Mouse (Mus musculus): ENCODE data around the gene Kpnb1.
"Not testable (repeated sequence)": the region's sequence is repeated elsewhere in the genome, so short reads cannot be mapped to it uniquely, and the experiment has no call there.

Gene Kpnb1

DNA sequence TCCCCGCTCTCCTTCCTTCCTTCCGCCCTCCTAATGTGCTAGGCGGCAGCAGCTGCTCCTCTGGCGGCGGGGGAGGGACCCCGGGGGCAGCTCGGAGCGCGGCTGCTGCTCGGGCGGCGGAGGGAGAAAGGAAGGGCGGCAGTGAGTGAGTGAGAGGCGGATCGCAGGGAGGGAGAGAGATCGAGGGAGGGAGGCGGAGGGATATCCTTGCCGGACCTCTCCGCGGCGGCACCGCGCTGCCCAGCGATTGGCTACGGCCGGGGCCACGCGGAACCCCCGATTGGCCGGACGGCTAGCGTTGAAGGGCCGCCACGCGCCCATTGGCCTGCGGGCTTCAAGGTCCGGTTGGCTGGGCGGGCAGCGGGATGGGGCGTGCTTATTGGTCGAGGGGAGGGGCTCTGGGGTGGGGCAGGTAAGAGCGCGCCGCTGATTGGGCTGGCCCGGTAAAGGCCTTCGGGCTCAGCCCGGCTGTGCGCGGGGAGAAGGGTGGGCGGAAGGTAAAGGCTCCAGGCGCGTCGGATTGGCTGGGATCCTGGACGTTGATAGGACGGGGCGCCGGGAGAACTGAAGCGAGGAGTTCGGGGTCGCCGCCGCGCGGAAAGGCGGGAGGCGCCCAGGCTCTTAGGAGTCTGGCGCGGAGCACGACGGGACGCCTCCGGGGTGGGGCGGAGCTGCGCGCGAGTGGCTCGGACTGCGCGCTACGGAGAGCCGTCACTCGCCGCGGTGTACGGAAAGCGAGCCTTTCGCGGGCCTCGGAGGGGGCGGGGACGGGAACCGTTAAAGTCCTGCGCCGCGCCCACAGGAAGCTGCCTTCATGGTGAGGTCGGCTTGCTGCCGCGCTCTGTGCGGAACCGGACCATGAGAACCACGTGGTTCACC lies at the start of gene Kpnb1:
TSS of gene Kpnb1 (minus strand) at position 118 of the 879 bp plus-strand sequence.
- DNase-seq: peak; percentile 97

DNA sequence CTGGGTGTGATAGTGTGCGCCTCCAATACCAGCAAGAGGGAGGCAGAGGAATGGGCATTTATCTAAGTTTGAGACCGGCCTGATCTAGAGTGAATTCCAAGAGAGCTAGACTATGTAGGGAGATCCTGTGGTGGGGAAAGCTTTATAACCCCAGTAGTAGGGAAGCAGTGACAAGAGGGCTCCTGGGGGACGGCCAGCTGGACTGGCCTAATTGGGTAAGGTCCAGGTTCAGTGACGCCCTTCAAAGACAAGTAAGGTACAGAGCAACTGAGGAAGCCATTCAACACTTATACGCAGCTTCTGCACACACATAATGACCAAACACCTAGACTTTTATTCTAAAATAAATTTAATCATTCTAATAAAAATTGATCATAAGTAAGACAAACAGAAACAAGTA lies 44.8 kb upstream of the Kpnb1 start:
- no peak for DNase-seq

DNA sequence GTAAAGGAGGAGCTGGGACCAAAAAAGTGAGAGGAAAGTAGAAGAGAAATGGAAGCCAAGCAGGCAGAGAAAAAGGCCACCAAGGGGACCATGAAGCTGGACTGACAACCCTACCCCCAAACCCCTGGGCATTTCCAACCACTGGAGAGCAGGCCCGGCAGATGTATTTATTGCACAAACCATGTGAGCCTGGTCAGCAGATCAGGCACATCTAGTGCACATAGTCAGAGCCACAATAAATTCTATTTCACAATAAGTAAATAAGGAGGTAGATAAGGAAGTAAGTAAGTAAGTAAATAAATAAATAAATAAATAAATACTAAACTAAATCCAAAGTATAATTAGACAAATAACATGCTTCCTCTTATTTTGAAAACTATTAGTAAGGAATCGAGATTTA lies 41.7 kb upstream of the Kpnb1 start:
- DNase-seq: no peak

- no peak for DNase-seq
These were observed 41.3 kb upstream of the Kpnb1 start for GRCm38 (mm10) chr11:97228985-97229384.

- DNase-seq: no peak
These were observed 38.5 kb upstream of the Kpnb1 start for GRCm38 (mm10) chr11:97226131-97226530.

DNA sequence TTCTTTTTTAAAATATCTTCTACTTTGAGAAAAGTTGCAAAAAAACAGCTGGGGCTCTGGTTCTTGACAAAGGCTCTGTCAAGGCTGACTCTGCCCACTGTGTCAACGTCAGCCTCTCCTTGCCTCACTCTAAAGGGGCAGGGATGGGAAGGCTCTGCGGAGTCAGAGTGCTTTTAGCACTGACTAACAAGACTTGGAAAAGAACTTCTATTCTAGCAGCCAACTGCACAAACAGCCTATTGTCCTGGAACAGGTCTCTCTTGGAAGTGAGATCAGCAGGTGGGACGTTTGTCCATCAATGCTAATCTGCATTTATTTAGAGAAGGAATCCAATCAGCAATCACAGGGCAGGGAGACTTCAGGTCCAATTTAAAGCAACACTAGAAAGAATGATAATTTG lies 35.8 kb upstream of the Kpnb1 start:
- DNase-seq: no peak

DNA sequence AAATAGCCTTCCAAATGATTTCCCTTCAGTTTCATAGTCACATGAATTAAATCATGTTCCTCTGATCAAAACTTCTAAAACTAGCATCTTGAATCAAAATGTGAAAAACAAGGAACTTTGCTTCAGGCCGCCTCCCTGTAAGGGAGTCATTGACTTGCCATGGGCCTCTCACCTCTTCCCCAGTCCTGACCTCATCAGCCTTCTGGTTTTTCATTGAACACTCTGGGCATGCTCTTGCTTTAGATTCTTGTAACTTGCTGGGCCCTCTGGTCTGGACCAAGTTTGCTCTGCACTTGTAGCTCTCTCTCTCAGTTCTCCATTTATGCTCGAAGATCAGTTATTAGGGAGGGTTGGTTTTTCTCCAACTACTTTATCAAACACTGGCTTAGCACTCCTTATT lies 33.9 kb upstream of the Kpnb1 start:
- no peak for DNase-seq

DNA sequence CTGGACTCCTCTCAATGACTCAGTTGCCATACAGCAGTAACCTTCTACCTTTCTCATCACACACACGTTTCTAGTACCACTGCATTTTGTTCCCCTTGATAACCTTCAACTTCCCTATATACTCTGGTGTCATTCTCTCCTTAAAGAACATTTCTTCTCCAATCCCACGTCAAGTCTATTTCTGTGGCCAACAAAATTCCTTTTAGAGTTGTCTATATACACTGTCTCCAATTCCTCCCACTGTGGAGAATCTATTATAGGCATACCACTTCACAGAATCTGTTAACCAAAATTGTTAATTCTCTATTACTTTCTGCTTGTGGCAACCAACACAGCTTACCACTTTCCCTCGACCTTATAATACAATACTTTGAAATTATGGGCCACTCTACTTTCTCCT lies 32.5 kb upstream of the Kpnb1 start:
- no peak for DNase-seq

GRCm38 (mm10) chr11:97214411-97214810 lies 26.7 kb upstream of the Kpnb1 start:
- no peak for DNase-seq

- no peak for DNase-seq
These were observed 23.2 kb upstream of the Kpnb1 start for GRCm38 (mm10) chr11:97210728-97211400.

DNA sequence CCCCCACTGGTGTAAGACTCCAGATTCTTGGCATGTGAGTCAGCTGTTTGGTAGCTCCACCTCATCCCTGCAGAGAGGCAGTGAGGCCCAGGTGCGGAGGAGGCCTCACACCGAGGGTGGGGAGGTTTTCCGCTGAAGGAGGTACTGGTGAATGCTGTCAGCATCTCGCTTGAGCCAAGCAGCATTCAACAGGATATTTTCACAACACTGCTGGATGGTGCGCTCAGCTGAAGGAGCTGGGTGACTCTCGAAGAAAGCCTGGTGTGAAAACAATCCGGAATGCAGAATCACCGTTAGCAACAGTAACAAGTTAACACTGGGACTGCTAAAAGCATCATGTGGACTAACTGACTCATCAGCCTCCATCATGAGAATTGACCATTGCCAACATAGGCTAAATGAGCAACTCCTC lies 19.3 kb upstream of the Kpnb1 start:
- no peak for DNase-seq

DNA sequence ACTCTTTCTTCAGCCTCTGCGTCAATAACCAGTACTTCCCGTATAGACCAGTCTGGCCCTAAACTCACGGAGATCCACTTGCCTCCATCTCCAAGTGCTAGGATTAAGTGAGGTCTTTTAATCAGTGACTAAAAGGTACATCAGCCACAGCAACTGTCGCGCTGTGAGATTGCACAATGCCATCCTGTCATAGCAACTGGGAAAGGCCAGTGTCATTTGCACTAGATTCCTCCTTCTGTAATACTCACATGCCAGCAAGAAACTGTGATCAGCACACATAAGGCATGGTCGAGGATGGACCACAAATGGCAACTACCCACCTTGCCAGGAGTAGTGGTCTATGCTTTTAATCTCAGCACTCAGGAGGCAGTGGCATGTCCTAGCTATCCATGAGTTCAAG lies 11.8 kb upstream of the Kpnb1 start:
- no peak for DNase-seq

GRCm38 (mm10) chr11:97198601-97199000 lies 10.9 kb upstream of the Kpnb1 start:
- peak; percentile 72 for DNase-seq

- no peak for DNase-seq
These were observed 9.3 kb upstream of the Kpnb1 start for GRCm38 (mm10) chr11:97197021-97197420.

DNA sequence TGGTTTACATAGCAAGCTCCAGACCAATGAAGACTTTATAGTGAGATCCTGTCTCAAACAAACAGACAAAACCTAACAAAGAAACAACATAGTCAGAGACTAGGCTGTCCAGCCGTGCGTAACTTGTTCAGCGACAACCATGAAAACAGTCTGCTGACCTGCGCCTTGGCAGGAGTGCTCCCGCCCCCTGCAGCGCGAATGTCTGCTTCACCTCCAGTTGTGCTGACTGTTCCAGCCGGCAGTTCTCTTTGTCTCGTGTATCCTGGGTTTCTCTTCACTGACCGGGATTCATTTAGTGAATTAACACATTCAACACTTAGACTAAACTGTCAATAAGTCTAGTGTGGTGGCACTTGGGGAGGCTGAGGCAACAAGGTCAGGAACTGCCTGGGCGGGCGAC lies 8.9 kb upstream of the Kpnb1 start:
- DNase-seq: no peak

GRCm38 (mm10) chr11:97192621-97192951 lies 4.9 kb upstream of the Kpnb1 start:
- no peak for DNase-seq

GRCm38 (mm10) chr11:97191915-97192620 lies 4.4 kb upstream of the Kpnb1 start:
- no peak for DNase-seq

- no peak for DNase-seq
These were observed 3.3 kb upstream of the Kpnb1 start for GRCm38 (mm10) chr11:97190992-97191391.

GRCm38 (mm10) chr11:97189645-97190044 lies 2.0 kb upstream of the Kpnb1 start:
- DNase-seq: not testable (repeated sequence)

DNA sequence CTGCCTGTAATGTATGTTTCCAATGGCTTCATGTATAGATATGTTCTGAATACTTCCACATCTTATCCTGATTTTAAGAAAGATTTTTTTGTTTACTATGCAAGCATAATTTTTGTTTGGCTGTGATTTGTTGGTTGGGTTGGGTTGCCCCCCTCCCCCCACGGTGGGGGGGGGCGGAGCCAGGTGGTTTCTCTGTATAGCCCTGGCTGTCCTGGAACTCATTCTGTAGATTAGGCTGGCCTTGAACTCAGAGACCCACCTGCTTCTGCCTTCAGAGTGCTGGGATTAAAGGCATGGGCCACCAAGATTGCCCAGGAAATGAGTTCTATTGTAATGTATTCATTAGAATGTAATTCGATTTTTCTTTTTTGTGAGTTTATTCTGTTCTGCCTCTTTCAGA lies 1.6 kb upstream of the Kpnb1 start:
- DNase-seq: no peak

- DNase-seq: no peak
These were observed 918 bp upstream of the Kpnb1 start for GRCm38 (mm10) chr11:97188643-97188955.

- peak; percentile 98 for DNase-seq
These were observed 526 bp downstream of the Kpnb1 start for GRCm38 (mm10) chr11:97186947-97187763.

Data from lung, postnatal 14 days (tissue).